Mouse (Mus musculus) embryonic fibroblast, embryonic 13.5 days (primary cell): ENCODE measurements at regions not wholly inside any gene's neighbourhood (a gene's known extent, or its start where the extent isn't known, plus 50 kb on each side); places are given as distances from the start of the nearest gene placed in this dataset.

ENCODE experiments used
- CTCF ChIP-seq: IDR thresholded peaks from 2 replicates; pipeline ENCODE4 v1.5.1; 2011; ENCODE audit warnings: mild to moderate bottlenecking, control low read depth, low read length, moderate library complexity, borderline replicate concordance; ENCODE audit not compliant: insufficient read depth
- POLR2A ChIP-seq: IDR thresholded peaks from 2 replicates; pipeline ENCODE4 v1.6.1; 2011; ENCODE audit warnings: low read depth, mild to moderate bottlenecking, control low read depth, low read length, moderate library complexity

DNA sequence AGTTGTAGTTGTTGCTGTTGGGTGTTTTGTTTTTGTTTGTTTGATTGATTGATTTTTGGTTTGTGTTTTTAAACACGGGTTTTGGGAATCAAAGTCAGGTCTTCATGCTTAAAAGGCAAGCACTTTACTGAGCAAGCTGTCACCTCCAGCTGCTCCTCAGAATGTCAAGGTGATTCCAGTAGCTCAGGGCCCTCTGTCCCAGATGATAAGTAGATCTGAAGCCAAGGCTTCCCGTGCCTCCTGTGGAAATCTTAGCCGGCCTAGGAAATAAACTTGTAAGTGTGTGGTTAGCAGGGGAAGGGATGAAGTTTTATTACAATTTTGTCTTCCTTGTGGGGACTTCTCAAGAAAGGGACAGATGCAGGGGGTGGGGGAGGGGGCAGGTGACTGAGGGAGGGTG, 205.2 kb upstream of the Jade1 start:
- no peak for TF ChIP-seq POLR2A
- no peak for TF ChIP-seq CTCF
